Mouse (Mus musculus) thymus, postnatal 25 days (tissue): ENCODE measurements around the gene Phip.

ENCODE experiments used
- DNase-seq: peaks from one replicate; pipeline ENCODE4 v3.0.0; 2022

The Phip gene

DNA sequence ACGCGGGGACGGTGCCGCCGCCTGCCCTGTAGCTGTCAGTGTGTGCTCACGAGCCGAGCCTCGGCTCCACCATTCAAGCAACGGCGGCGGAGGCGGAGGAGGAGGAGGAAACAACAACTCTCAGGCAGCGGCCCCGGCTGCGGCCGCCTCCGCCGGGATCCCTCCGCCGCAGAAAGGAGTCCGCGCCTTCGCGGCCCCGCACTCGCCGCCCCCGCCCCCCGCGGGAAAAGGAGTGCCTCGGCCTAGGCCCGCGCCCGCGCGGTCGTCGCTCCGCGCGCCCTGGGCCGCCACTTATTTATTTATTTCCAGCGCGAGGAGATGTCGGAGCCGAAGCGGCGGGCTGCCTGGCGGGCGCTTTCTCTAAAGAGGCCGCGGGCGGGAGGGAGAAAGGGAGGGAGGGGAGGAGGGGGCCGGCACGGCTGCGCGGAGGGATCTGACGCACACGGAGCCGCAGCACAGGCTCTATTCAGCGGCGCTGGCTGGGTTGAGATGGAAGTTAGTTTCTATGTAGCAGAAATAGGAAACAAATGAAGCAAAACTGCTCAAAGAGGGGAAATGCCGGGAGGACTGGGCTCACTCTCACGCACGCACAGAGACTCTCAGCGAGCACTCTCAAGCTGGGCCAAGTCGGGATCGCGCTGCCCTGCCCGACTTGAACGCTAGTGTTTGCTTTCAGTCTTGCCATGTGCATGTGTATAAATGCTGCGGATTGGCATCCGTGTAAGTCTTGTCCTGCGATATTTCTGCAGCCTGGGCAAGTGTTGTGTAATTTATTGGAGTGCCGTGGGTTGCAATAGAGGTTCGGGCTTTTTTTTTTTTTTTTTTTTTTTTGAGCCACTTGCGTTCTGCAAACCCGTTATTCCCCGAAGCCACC is at the start of gene Phip:
Gene Phip (minus strand): TSS at position 175 of the 874 bp plus-strand sequence.
- DNase-seq: peak; percentile 96

GRCm38 (mm10) chr9:83023724-83024123 is 48.4 kb upstream of the Phip start:
- no peak for DNase-seq

GRCm38 (mm10) chr9:83014516-83014915 is 39.2 kb upstream of the Phip start:
- no peak for DNase-seq

DNA sequence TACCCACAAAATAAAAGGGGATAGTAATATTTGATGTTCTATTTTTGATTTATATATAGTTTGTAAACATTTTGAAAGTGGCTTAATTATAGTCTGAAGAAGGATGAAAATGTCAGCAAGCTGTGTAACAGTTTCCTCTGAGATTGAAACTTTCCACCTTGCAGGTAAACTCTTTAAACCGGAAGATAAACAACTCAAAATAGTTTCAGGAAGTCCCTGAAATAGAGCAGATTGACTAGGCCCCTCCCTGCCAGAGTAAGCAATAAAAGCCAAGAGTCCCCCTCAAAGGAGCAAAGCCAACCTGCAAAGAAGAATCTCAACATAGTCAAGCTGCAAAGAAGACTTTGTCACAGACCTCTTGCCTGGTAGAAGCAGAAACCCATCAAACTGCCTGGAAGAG is 33.0 kb upstream of the Phip start:
- no peak for DNase-seq

- DNase-seq: no peak
Measured at GRCm38 (mm10) chr9:83001342-83001741, 26.0 kb upstream of the Phip start.

- DNase-seq: no peak
Measured at GRCm38 (mm10) chr9:82997765-82998500, 22.6 kb upstream of the Phip start.

- no peak for DNase-seq
Measured at GRCm38 (mm10) chr9:82976936-82977335, 1.6 kb upstream of the Phip start.

- no peak for DNase-seq
Measured at GRCm38 (mm10) chr9:82976219-82976618, 903 bp upstream of the Phip start.

DNA sequence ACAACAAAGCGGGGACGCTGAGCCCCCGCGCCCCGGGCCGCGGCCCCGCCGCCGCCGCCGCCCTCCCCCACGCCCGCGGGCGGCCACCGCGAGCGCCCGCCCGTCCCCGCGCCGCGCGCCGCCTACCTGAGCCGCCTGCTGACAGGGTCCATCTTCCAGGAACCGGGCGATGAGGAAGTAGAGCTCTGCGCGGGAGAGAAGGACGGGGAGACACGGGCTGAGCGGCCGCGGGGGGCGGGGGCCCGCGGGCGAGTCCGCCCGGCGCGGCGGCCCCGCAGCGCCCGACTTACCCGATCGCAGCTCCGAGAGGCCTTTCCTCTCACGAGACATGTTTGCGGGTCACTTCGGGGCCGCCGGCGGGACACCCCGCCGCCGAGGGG is 364 bp downstream of the Phip start:
- DNase-seq: no peak

GRCm38 (mm10) chr9:82974187-82974861 is 992 bp downstream of the Phip start:
- peak; percentile 84 for DNase-seq

- DNase-seq: peak; percentile 23
Measured at GRCm38 (mm10) chr9:82973321-82973892, 1.9 kb downstream of the Phip start.

- DNase-seq: no peak
Measured at GRCm38 (mm10) chr9:82971433-82971832, 3.9 kb downstream of the Phip start.

- no peak for DNase-seq
Measured at GRCm38 (mm10) chr9:82967076-82967621, 8.2 kb downstream of the Phip start.

DNA sequence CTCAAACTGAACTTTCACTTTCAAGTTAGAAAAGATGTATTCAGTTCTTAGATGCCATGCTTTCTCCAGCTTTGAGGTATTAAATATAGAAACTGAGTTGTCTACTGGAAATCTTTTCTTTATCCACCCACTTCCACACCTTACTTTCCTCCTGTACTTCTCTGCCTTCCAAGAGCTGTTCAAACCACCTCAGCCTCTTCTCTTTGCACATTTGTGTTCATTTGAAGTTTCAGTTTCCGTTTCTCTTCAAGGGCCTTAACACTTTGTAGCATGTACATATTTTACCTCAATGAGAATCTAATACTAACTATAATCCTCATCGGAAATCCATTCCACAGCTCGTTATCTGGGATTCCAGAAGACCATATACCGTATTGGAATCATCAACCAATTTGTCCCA is 11.3 kb downstream of the Phip start:
- no peak for DNase-seq

- no peak for DNase-seq
Measured at GRCm38 (mm10) chr9:82961352-82961751, 14.0 kb downstream of the Phip start.

GRCm38 (mm10) chr9:82955267-82955666 is 20.0 kb downstream of the Phip start:
- DNase-seq: no peak

DNA sequence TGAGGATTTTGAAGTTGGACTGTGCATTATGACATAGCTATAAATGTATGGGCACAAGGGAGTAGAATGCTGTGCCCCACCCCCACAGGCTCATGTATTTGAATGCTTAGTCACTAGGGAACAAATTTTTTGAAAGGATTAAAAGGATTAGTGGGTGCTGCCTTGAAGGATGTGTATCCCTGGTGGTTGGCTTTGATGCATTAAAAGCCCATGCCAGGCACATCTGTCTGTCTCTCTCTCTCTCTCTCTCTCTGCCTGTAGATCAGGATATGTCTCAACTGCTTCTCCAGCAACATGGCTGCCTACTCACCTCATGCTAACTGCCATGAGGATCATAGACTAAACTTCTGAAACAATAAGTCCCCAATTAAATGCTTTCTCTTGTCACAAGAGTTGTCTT is 23.0 kb downstream of the Phip start:
- DNase-seq: no peak

GRCm38 (mm10) chr9:82951435-82952004 is 23.8 kb downstream of the Phip start:
- DNase-seq: no peak

- no peak for DNase-seq
Measured at GRCm38 (mm10) chr9:82907246-82907645, 68.1 kb downstream of the Phip start.

GRCm38 (mm10) chr9:82888645-82889044 is 86.7 kb downstream of the Phip start:
- DNase-seq: no peak

DNA sequence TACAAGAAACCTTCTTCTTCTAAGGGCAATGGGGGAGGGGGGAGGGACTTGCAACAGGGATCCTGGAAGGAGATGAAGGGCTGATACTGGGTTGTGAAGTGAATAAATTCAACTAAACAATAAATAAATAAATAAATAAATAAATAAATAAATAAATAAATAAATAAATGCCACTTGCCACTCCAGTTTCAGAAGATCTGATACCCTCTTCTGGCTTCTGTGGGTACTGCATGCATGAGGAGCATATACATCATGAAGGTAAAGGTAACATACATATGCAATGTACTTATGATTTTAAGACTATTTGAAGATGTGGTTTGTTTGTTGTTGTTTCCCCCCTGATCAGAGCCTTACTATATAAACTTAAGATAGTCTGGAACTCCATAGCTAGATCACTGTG is 91.1 kb downstream of the Phip start:
- no peak for DNase-seq

DNA sequence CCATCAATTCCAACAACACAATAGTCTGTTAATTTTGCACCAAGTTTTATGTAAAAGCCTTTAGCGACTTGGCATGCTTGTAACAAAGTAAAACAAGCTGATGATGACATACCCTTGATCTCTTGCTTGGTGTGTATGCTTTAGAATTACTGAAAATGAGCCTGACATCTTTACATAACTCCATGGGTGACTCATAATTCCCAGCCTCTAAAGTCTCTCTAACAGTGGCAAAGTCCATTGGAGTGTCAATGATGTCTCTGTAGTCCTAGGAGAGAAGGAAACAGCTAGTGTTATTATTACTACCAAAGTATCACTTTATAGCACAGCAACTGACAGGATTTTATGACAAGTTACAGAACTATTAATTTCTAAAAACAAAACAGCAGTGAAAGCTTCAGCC is 98.2 kb downstream of the Phip start:
- DNase-seq: no peak

- no peak for DNase-seq
Measured at GRCm38 (mm10) chr9:82867698-82868097, 107.6 kb downstream of the Phip start.
